Mouse (Mus musculus): ENCODE measurements around the gene Cdr2l.

GRCm38 (mm10) chr11:115441417-115441816 is 59.7 kb downstream of the Cdr2l start:
- TF ChIP-seq CTCF (IDR thresholded peaks at IDR 0.05; ENCODE audit: extremely low read depth, insufficient read depth, low read length) (no peak), POLR2A (IDR thresholded peaks at IDR 0.05; ENCODE audit: extremely low read depth, insufficient read depth, low read length) (no peak)

Measured in cortical plate, adult 2 months (tissue).